Mouse (Mus musculus) common myeloid progenitor, adult 5-6 weeks (primary cell): ENCODE data around the gene Camta2. TPM values are rescaled to one million over a fixed set of nuclear protein-coding genes. Genes with fewer than 3 reads are reported as not detected.

ENCODE experiments used
- ATAC-seq: replicated peaks from 2 replicates; pipeline ENCODE4 v1.8.0; 2016; ENCODE audit warnings: low read depth, mild to moderate bottlenecking, moderate TSS enrichment, inconsistent platforms; ENCODE audit not compliant: poor library complexity, severe bottlenecking
- total RNA-seq: library from RNA; stranded (forward); fragments of 200-1000, 187-1606 nt; gene quantifications from 2 replicates; pipeline ENCODE4 v1.2.3, GENCODE M21; 2017

The Camta2 gene
- total RNA-seq, 1 experiment from 2014 or later, result 5.3 TPM

DNA sequence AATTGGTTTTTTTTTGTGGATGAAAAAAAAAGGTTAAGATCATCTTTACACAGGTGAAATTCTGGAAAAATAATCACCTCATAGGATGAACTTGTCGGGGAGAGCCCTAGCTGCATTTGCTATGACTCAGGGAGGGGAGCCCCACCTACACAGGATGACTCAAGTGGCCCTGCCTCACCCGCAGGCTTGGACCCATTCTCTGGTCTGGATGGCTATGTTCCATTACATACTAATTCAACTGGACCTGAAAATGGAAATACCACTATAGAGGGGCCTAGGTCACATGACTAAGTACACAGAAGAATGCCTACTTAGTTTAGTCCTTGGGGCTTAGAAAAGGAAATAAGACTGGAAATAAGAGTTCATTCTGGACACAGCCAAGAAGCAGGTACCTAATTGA lies 36.5 kb downstream of the Camta2 start:
- ATAC-seq, result no peak

DNA sequence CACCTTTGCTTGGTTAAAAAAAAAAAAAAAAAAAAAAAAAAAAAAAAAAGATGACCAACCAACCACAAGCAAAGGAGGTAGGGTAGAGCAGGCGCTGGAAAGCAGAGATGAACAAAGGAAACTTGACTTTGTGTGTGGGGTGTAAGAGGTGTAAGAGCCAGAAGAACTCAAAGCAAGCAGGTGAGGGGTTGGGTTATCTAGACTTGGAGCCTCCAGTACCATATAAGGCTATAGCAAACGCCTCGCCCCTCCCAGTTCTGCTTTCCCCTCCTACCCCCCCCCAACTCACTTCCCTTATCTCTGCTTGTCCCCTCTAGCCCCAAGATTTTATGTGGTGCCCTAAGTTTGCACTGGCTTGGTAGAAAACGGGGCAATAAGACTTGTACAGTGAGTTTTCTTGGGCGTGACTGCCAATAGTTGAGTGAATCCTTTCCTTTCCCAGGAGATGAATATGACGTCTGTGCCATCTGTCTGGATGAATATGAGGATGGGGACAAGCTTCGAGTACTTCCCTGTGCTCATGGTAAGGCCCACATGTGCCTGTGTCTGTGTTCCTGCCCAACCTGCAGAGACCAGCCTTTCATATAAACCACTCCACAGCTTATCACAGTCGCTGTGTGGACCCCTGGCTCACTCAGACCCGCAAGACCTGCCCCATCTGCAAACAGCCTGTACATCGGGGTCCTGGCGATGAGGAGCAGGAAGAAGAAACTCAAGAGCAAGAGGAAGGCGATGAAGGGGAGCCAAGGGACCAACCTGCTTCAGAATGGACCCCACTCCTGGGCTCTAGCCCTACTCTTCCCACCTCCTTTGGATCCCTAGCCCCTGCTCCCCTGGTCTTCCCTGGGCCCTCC lies 37.4 kb downstream of the Camta2 start:
- ATAC-seq, result no peak

DNA sequence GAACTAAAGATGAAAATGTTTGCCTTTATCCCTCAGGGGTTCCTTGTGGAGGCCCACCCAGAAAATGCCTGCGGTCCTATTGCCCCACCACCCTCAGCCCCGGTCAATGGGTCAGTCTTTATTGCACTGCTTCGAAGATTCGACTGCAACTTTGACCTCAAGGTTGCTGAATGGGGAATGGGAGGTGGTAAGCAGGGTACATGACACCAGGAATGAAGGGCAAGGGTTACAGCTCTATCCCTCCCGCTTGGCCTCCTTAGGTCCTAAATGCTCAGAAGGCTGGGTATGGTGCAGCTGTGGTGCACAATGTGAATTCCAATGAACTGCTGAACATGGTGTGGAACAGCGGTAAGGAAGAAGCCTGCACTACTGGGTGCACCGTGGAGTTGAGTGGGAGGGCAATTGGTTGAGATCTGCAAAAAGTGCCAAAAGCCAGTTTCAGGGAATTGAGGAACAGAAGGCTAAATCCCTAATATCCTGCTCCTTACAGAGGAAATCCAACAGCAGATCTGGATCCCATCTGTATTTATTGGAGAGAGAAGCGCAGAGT lies 38.6 kb downstream of the Camta2 start:
- no peak for ATAC-seq

DNA sequence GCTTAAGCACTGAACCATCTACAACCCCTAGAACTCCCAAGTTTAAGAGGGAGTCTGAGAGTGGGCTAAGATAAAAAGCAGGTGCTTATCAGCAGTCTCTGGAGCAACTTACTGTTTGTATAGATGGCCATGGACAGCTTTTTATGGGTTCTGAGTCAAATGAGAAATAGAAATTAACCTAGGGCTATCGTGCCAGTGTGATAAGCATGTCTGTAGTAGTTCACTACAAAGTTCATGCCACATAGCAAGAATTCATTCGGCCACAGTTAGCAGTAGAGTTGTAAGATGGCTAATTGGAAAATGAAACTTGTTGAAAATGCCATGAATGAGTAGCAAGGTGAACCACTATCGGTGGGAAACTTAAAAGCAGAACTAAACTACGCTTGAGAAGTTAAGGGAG lies 39.4 kb downstream of the Camta2 start:
- ATAC-seq, result no peak

DNA sequence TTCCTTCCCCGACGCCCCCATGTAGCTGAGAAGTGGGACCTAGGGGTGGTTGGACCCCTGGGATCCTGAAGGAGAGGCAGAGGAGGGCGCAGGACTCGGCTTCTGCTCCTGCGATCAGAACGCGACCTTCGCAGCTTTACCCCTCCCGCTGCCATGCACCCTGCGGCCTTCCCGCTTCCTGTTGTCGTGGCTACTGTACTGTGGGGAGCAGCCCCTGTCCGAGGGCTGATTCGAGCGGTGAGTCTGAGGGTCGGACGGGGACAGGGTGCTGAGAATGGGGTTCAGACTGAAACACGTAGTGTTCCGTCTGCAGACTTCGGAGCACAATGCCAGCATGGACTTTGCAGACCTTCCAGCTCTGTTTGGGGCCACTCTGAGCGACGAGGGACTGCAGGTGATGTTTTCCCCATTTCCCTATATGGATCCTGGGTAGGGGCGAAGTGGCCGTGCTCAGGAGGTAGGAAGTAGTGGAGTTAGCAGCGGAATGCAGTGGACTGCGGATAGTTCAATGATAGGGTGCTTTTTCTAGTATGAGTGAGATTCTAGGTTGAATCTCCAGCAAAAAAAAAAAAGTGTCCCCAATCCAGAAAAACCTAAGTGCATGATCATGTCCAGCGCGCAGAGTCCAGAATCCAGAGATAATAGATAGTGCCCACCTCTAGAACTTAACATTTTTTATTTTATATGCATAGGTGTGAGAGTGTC lies 40.0 kb downstream of the Camta2 start:
- ATAC-seq, result 0 out of 2 replicates have a peak, but pooled peaks have one; percentile 7

DNA sequence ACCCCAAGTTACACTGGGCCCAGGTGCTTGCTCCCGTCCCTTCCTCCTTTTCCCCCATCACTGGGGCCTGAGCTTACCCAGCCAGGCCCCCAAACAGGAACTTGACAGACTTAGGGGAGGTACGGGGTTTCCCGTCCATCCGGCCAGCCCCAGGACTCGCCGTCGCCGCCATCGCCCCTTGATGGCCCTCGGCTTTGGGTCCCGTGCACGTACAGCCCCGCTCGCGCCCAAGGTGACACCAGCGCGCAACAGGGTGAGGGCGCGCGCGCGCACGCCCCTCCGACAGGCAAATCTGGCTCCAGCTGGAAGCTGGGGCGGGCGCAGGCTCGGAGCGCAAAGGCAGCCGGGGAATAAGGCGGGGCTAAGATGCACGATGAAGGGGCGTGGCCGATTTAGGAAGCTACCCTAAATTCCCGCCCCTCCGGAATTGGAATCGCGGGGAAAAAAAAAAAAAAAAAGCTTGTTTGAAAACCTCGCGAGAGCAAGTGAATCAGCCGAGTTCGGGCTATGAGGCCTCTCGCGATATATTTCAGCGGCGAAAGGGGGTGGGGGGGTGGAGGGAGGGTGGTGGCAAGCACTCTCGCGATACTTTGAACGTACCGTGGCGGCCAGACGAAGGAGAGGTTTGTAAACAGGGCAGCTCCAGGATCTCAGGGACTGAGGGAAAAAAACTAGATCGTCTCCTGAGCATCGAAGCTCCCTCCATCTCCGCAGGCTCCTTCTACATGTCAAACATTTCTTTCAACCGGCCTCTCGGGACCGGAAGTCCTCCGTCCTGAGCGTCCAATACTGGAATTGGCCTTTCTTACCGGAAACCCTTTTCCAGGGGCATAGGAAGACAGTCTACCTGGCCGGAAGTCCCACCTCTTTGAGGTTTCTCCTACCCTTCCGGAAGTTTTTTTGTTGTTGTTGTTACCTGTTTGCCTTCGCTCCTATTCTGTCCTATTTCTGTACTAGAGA lies 40.9 kb downstream of the Camta2 start, which contains the start of the genes Rnf167 and Slc25a11:
TSS of gene Rnf167 (plus strand) at position 545 of the 960 bp plus-strand sequence.
TSS of gene Slc25a11 (minus strand) at position 789 of the 960 bp plus-strand sequence.
- ATAC-seq, result peak; percentile 66

DNA sequence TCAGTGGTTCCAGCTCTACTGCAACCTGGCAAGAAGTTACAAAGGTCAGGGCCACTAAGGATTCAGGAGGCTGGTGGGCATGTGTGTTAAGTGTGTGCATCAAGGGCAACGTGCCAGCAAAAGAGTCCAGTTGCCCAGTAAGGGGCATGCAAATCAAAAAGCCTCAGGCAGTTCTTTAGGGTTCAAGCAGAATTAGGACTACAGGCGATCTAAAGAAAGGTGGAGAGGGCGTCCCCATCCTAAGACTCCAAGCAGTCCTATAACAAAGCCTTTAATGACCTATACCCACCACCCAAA lies 41.7 kb downstream of the Camta2 start:
- no peak for ATAC-seq

DNA sequence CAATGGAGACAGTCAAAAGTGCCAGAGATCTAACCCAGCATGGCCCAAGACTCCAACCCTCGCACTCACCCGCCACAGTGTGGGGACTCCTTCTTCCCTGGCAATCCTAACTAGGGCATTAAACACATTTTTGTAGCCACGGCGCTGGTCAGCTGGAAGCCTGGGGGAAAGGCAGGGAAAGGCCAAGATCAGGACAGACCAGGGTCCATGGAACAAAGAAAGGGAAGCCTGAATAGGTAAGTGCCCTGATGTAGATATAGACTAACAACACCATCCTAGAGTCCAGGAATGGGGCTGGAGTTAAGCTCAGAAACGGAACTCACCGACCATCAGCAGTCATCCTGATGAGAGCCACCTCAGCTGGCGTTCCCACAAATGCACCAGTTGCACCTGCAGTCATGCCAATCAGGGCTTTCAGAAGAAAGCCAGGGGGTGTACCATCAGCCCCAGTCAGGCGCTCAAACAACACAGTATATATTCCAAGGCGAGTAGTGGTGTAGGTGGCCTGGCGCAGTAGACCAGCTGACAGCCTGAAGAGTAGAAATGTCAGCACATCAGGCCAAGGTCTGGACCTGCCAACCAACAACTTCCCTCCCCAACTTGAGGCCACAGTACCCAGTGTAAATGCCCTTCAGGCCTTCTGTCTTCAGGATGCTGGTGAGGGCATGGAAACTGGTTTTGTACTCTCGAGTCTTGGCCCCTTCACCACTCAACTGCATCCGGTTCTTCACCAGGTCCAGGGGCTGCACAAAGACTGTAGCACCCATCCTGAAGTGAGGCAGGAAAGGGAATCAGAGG lies 42.2 kb downstream of the Camta2 start:
- ATAC-seq, result no peak

DNA sequence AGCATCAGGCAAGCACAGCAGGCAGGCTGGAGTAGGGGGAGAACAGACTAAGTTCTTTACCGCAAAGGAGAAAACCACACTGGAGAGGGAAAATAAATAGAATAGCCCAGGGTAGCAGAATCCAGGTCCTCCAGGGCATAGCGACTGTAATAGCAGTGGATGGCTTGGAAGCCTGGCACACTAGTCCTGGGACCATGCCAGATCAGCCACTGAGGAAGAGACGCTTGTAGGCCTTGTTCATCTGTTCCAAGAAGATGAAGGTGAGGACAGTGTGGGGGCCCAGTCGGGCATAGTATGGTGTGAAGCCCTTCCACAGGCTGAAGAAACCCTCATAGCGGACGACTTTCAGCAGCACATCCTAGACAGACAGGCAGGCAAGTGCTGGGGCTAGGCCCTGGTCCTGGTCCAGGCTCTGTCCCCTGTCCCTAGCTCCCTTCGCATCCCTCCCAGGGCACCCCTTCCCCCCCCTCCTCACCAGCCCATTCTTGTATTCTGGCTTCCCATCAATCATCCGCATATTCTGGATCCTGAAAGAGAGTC lies 43.3 kb downstream of the Camta2 start:
- no peak for ATAC-seq

DNA sequence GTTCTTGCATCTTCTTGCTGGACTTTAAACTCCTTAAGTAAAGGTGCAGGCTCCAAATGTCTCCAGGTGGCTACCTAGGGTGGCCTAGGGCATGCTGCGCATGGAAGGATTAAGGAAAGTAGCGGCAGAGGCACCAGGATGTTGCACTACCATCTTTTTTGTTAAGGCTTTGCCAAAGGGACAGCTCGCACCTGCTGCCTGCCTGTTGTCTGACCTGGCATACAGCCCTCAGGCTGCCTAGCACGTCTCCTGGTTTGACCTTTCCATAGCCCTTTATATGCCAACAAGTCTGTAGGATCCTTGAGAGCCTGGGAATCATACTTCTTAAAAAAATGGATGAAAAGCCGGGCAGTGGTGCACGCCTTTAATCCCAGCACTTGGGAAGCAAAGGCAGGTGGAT lies 44.9 kb downstream of the Camta2 start:
- ATAC-seq, result no peak

DNA sequence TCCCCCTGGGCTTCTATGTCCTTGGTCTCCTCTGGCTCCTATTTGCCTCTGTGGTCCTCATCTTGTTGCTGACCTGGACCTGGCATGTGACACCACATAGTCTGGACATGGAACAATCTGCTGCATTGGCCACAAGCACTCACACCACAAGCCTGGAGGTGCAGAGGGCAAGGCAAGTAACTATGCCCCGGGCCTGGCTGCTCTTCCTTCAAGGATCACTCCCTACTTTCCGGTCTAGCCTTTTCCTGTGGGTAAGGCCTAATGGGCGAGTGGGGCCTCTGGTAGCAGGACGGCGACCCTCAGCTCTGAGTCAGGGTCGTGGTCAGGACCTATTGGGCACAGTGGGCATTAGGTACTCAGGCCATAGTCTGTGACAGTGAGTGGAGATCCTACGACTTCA lies 46.7 kb downstream of the Camta2 start:
- no peak for ATAC-seq

DNA sequence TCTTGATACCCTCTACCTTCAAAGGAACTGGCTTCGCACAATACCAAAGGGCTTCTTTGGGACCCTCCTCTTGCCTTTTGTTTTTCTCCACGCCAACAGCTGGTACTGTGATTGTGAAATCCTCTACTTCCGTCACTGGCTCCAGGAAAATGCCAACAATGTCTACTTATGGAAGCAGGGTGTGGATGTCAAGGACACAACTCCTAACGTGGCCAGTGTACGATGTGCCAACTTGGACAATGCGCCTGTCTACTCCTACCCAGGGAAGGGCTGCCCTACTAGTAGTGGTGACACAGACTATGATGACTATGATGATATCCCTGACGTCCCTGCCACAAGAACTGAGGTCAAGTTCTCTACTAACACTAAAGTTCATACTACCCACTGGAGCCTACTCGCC lies 47.9 kb downstream of the Camta2 start:
- no peak for ATAC-seq

DNA sequence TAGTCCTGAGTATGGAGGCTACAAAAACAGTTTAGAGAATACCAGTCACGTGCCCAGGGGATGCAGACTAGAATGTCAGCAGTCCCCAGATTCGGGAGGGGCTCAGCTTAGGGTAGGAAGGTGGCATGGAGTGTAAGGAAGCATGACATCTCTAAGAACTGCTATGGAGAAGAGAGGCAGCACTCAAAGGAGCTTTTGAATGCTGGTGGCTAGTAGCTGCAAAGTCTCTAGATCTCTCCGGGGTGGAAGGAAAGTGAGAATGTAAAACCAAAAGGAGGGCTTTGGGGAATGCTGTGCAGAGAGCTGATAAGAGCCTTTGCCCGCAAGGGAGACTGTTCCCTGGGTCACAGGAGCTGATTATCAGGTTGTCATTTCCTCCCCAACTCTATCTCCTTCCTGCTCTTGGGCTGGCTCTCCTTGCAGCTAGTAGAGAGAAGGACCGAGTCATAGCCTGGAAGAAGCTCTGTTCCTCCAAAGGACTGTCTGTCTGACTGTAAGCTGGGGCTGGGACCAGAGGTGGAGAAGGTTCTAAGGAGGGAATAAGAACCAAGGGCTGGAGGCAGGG lies 49.1 kb downstream of the Camta2 start, which contains the start of gene Gp1ba:
TSS of gene Gp1ba (plus strand) at position 409 of the 565 bp plus-strand sequence.
- peak; percentile 95 for ATAC-seq

DNA sequence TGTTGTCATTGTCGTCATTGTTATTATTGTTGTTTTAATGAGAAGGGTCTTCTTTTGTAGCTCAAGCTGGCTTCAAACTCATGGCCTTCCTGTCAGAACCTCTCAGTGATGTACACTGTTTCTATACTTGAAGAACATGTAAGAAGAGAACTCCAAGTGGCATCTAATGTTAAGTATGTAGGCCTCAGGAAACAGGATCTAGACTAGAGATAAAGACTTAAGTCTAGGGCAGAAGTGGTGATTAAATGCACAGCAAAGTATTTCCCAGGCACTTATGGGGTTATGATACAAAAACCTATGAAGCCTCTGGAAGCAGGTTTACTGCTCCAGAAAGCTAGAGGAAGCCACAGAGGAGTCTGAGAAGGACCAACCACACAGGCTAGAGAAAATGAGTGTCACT lies 49.6 kb downstream of the Camta2 start:
- no peak; the same call in 1 of the 2 replicates for ATAC-seq

DNA sequence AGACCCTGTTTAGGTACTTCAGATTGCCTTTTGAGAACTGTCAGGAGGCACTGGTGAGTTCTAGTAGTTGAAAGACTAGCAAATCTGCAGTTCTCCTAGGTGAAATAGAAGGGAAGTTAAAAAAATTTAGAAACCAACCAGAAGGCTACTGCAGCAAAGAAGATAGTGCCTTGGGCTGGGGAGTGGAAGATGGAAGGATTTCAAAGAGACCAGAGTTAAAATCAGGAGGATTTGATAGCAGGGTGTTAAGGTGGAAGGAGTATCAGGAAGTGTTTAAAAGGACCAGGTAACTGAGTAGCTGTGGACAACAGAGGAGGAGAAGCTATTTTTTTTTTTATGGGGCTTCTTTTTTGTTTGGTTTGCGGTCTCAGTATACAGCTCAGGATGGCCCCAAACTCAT lies 50.1 kb downstream of the Camta2 start:
- no peak for ATAC-seq

DNA sequence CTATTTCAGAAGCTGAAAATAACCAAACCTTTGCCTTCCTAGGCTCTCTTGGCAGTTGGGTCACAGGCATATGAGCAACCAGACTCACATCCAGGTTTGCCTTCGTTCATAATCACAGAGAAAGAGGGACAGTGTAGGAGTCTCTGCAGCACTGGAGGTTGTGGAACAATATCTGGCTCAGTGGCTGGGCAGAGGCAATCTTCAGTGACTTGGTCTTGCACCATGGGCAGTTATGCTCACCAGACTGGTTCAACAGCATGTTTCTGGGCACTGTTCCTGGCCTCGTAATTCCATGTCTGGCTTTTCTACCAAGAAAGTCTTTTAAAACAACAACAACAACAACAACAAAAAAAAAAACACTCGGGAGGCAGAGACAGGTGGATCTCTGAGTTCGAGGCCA lies 52.3 kb downstream of the Camta2 start:
- ATAC-seq, result no peak

DNA sequence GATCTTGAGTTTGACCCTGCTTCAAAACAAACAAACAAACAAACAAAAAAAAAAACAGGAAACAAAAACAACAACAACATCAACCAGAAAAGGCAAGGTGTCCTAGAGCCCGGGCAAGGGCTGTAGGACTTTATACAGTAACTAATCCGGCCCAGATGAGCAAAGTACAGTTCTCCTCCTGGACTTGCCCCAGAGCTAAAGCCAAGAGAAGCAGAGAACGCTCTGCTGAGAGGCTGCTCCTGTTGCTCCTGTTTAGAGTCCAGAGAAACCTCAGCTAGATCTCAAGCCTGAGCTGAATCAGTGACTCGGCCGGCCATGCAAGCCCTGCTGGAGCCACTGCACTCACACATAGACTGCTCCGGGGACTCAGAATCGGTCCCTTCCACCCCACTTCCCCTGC lies 57.8 kb downstream of the Camta2 start:
- no peak for ATAC-seq

DNA sequence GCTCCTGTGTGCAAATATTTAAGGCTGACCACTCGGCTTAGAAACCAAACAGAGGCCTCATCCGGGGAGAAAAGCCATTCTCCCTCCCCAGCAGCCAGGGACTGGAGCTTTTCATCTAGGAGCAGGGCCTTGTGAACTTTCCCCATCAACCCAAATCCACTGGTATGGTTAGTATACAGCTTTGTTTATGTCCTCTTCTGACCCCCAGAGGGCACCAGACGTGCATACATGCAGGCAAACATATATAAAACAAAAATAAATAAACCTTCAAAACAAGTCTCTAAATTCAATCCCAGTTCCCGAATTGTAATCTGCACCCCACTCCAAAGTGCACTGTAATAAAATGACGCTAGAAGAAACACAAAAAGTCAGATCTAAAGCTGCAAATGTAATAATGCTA lies 58.3 kb downstream of the Camta2 start:
- peak; percentile 57; the same call in 1 of the 2 replicates for ATAC-seq

DNA sequence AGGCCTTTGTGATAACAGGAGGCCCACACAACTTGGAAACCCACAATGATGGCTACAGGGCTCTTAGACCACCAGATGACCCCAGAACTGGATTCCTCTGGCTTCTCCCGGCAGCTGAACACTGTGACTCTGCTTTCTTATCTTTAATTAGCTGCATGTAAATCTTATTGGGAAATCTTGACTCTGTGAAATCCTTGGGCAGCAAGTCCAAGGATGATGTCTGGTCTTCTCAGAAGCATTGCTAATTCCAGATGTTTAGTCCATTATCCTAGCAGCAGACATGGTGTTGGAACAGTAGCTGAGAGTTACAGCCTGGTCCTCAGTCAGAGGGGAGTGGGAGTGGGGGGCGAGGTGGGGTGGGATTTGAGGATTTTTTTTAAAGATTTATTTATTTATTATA lies 59.5 kb downstream of the Camta2 start:
- no peak for ATAC-seq
